Mouse (Mus musculus) spleen, adult 2 months (tissue): ENCODE data around the gene Scaf8. TPM values are rescaled to one million over a fixed set of nuclear protein-coding genes. Genes with fewer than 3 reads are reported as not detected.

Experiments
- DNase-seq, 2 experiments: peaks; one replicate each; pipeline versions ENCODE4 v3.0.0 to v3.0.0-alpha.2; 2012 to 2021; ENCODE audit warnings: low spot score in 2 of 2, low read depth in 1 of 2
- H3K27ac ChIP-seq: fragments of 200-500 bp; 2 replicates; pipeline ENCODE4 v1.5.1; 2012; ENCODE audit warnings: low read length, inconsistent platforms; ENCODE audit not compliant: insufficient read depth
- H3K27me3 ChIP-seq: fragments of 200-500 bp; 2 replicates; pipeline ENCODE4 v1.6.1; 2012; ENCODE audit warnings: mild to moderate bottlenecking, moderate library complexity, low read length, inconsistent platforms; ENCODE audit not compliant: control insufficient read depth, insufficient read depth
- H3K36me3 ChIP-seq: fragments of 200-500 bp; 2 replicates; pipeline ENCODE4 v1.6.1; 2012; ENCODE audit warnings: mild to moderate bottlenecking, low read length, inconsistent platforms; ENCODE audit not compliant: control insufficient read depth, insufficient read depth
- H3K4me1 ChIP-seq: fragments of 200-500 bp; 2 replicates; pipeline ENCODE4 v1.6.1; 2011; ENCODE audit warnings: inconsistent platforms; ENCODE audit not compliant: control insufficient read depth, insufficient read depth, insufficient read length
- H3K4me3 ChIP-seq: fragments of 200-500 bp; 2 replicates; pipeline ENCODE4 v1.5.1; 2011; ENCODE audit warnings: mild to moderate bottlenecking, inconsistent platforms; ENCODE audit not compliant: insufficient read depth, insufficient read length; ENCODE audit errors: extremely low read depth
- CTCF ChIP-seq: fragments of 200-500 bp; IDR thresholded peaks from 2 replicates; pipeline ENCODE4 v1.5.1; 2011; ENCODE audit warnings: mild to moderate bottlenecking, inconsistent platforms; ENCODE audit not compliant: insufficient read depth, insufficient read length, insufficient replicate concordance; ENCODE audit errors: extremely low read depth
- POLR2A ChIP-seq: fragments of 200-500 bp; IDR thresholded peaks from 2 replicates; pipeline ENCODE4 v1.6.1; 2011; ENCODE audit warnings: low read depth, low read length, inconsistent platforms
- WGBS: fragments of 180-500 bp; shearing (Covaris S2); methylation state at CpG from one replicate; pipeline ENCODE4 v1.1.7; 2018; 5-methylcytosine and 5-hydroxymethylcytosine counted together
- polyA plus RNA-seq: library from polyadenylated mRNA; depleted of rRNA; stranded (reverse); fragments of >200 nt; gene quantifications from 2 replicates; pipeline ENCODE4 v1.2.3, GENCODE M21; 2012; rRNA removed

Scaf8 gene
- polyA plus RNA-seq, 1 experiment, result 18.6 TPM

DNA sequence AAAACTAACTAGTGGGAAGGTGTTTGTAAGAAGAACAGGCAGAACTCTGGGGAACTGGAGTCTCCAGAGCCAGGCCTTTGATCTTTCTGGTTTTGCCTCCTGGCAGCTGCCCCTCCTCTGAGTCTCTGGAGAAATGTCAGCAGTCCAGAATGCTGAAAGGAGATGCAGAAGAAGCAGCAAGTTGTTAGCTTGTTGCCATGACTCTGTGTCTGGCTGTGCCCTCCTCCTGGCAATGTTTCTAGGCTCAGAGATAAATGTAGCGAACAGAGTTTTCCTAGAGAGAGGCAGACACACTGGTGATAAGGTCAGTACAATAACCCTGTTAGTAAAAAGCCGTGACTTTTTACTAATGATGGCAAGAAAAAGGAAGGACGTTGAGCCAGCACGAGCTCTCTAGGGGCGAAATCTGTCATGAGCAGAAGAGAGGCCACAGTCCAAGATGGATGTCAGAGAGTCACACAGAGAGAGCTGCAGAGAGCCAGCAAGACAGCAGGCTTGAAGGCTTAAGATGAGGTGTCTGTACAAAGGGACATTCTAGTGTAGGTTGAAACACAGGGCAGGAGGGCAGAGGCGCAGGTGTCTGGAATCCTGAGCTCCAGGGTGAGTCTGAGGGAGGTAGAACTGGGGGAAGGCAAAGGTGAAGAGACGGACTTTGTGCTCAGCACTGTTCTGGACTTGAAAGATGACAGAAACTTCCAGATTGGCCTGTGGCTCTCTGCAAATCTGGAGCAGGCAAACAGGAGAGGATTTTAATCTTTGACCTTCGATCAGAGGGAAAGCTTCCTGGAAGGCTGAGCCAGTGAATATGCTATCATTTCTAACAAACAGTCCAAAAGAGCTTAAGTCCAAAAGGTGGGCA is 130.3 kb downstream of the Scaf8 start:
- no peak for TF ChIP-seq CTCF
- TF ChIP-seq POLR2A, result no peak
- Histone ChIP-seq H3K27ac (no peak overlapping the region), H3K36me3 (no peaks in the 10 kb centered on the region), H3K27me3 (no peaks in the 10 kb centered on the region), H3K4me3 (no peak overlapping the region), H3K4me1 (no peaks in the 10 kb centered on the region)
- DNase-seq, result no peak
- 89% methylated on average over 8 of the region's 8 CpGs for WGBS

DNA sequence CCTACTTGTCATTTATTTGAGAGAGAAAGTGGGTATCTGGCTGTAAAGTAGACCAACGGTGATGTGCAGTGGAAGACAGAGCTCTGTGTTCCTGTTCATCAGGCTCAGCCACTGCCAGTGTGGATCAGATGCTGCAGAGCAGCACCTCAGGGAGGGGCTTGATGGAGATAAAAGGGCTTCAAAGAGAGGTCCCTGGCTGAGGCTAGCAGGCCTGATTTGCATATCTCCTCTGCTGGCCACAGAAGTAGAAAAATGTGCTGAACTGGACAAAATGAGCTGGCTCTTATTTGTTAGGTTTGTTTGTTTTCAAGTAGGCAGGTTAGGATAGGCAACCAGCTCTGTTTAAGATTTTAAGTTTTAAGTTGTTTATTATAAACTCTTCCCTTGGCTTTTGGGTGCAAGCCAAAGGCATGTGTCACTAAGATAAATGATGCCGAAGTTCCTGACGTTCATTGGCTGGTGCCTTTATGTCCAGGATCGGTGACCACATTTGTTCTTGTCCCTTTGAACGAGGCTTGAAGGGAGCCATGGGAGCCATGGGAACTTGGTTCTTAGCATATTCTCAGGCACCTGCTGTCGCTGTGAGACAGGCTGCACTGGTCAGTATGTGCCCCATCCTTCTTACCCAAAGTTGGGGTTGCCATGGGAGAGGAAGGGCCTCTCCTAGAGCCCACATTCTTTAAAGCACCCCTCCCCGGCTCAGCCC is 132.0 kb downstream of the Scaf8 start:
- H3K27me3 ChIP-seq, result no peaks in the 10 kb centered on the region
- no peak overlapping the region for H3K4me3 ChIP-seq
- no peaks in the 10 kb centered on the region for H3K36me3 ChIP-seq
- 85% methylated on average over 7 of the region's 7 CpGs for WGBS
- H3K27ac ChIP-seq, result no peak overlapping the region
- DNase-seq, result no peak
- H3K4me1 ChIP-seq, result no peaks in the 10 kb centered on the region
- TF ChIP-seq CTCF, result no peak
- no peak for TF ChIP-seq POLR2A

Other genes with a start within 250 kb of the Scaf8 start
- gene Tiam2, start 211.6 kb downstream of the Scaf8 start, polyA plus RNA-seq, result 0.58 and 0.95 TPM in 2 replicates